In genomic region chr15:96647376-96647775, GRCm38 (mm10) we compare ENCODE assay signal across 11 mouse cellular contexts. TPM values are rescaled to one million over a fixed set of nuclear protein-coding genes. Genes with fewer than 3 reads are reported as not detected.
DNase-seq lines count a peak whose midpoint lies in the region; ATAC-seq and TF ChIP-seq lines count a peak whose summit lies in the region.
"Had no signal": no experiment of that assay in that cellular context is flagged by ENCODE, and none has a peak within 500 bp of the region (broad histone marks: within the 10 kb centered on the region; RNA-seq: fewer than 3 reads in every experiment).

No protein-coding gene starts in this region.

- 28% methylated on average over 11 of the region's 15 CpGs for WGBS in heart, embryonic 16.5 days
- WGBS in embryonic facial prominence, embryonic 10.5 days: 34% methylated on average over 15 of the region's 15 CpGs
- WGBS in limb, embryonic 15.5 days: 27% methylated on average over 15 of the region's 15 CpGs

- no peak overlapping the region for H3K9ac ChIP-seq in heart, embryonic 16.5 days (ENCODE audit: low read length)
- H3K9ac ChIP-seq in limb, embryonic 15.5 days: no peak overlapping the region

- intact Hi-C loops in heart, postnatal 14 days (cut with DNase I): no loop called here

- no peak overlapping the region for H3K27ac ChIP-seq in heart, embryonic 16.5 days (ENCODE audit: low read length)
- no peak overlapping the region for H3K27ac ChIP-seq in embryonic facial prominence, embryonic 10.5 days (replicated peaks)
- no peak overlapping the region for H3K27ac ChIP-seq in limb, embryonic 15.5 days

- H3K36me3 ChIP-seq in heart, embryonic 16.5 days (ENCODE audit: control insufficient read depth, insufficient read depth): no peaks in the 10 kb centered on the region
- H3K36me3 ChIP-seq in E14TG2a.4 (ENCODE audit: insufficient read depth, low read length): no peaks in the 10 kb centered on the region
- H3K36me3 ChIP-seq in embryonic facial prominence, embryonic 10.5 days (replicated peaks): no peaks in the 10 kb centered on the region
- H3K36me3 ChIP-seq in limb, embryonic 15.5 days: no peaks in the 10 kb centered on the region

- no peak for ATAC-seq in heart, embryonic 16.5 days (replicated peaks; ENCODE audit: extremely low read depth, insufficient read depth, low FRiP score)
- ATAC-seq in limb, embryonic 15.5 days (ENCODE audit: insufficient number of reproducible peaks, low FRiP score, low TSS enrichment, low read depth): no peak
- ATAC-seq: activated CD4-positive, CD25-positive, alpha-beta regulatory T cell, adult 4 months had no signal

- no peak for TF ChIP-seq CTCF in E14TG2a.4 (conservative IDR thresholded peaks at IDR 0.05; ENCODE audit: low read length)

- no peaks in the 10 kb centered on the region for H3K9me3 ChIP-seq in heart, embryonic 16.5 days (replicated peaks; ENCODE audit: control insufficient read depth, low read length)
- H3K9me3 ChIP-seq in E14TG2a.4 (ENCODE audit: low read length): no peaks in the 10 kb centered on the region
- H3K9me3 ChIP-seq in embryonic facial prominence, embryonic 10.5 days: no peaks in the 10 kb centered on the region
- H3K9me3 ChIP-seq in limb, embryonic 15.5 days: no peaks in the 10 kb centered on the region

- H3K27me3 ChIP-seq in heart, embryonic 16.5 days (ENCODE audit: control insufficient read depth, insufficient read depth, low read length): no peaks in the 10 kb centered on the region
- H3K27me3 ChIP-seq in E14TG2a.4 (ENCODE audit: insufficient read depth, low read length): peaks cover 4% of the 10 kb centered on the region; the same call in 1 of the 2 replicates
- H3K27me3 ChIP-seq in embryonic facial prominence, embryonic 10.5 days (replicated peaks; ENCODE audit: low read depth, poor library complexity, severe bottlenecking): no peaks in the 10 kb centered on the region
- no peaks in the 10 kb centered on the region for H3K27me3 ChIP-seq in limb, embryonic 15.5 days
- H3K27me3 ChIP-seq: CH12.LX had no signal

- H3K4me2 ChIP-seq in heart, embryonic 16.5 days (ENCODE audit: low read depth, low read length): peak overlapping the region; percentile 35; the same call in 1 of the 2 replicates
- H3K4me2 ChIP-seq in limb, embryonic 15.5 days: peak overlapping the region; percentile 25; the same call in 1 of the 2 replicates

- peaks cover 9% of the 10 kb centered on the region for H3K4me1 ChIP-seq in heart, embryonic 16.5 days (ENCODE audit: control insufficient read depth, insufficient read depth, low read length)
- H3K4me1 ChIP-seq in E14TG2a.4 (replicated peaks; ENCODE audit: low read depth, low read length): peaks cover 36% of the 10 kb centered on the region
- H3K4me1 ChIP-seq in embryonic facial prominence, embryonic 10.5 days: peaks cover 16% of the 10 kb centered on the region
- peaks cover 10% of the 10 kb centered on the region; the same call in 1 of the 2 replicates for H3K4me1 ChIP-seq in limb, embryonic 15.5 days

- no peak for DNase-seq in heart, postnatal 14 days
- peak; percentile 43 for DNase-seq in embryonic facial prominence, embryonic 10.5 days (ENCODE audit: low spot score)
- DNase-seq in thymus, postnatal 4 days: no peak
- DNase-seq in spleen, postnatal 14 days (ENCODE audit: low spot score in 2 of 2): no peak
- DNase-seq: cerebellum, postnatal 25 days; left cerebral cortex, postnatal 4 days had no signal

- H3K4me3 ChIP-seq in heart, embryonic 16.5 days (ENCODE audit: low read length): no peak overlapping the region
- H3K4me3 ChIP-seq in E14TG2a.4 (replicated peaks; ENCODE audit: low read length): 0 out of 2 replicates have a peak overlapping the region, but pooled peaks have one; percentile 23
- H3K4me3 ChIP-seq in embryonic facial prominence, embryonic 10.5 days: peak overlapping the region; percentile 5; the same call in 1 of the 2 replicates
- H3K4me3 ChIP-seq in limb, embryonic 15.5 days: no peak overlapping the region

RNA-seq across cellular contexts. Expression of gene Slc38a1, which starts 4.7 kb away (rescaled TPM):
- polyA plus RNA-seq in heart, embryonic 16.5 days (2015; fragmentation: Nextera tagmentation; extraction: Ambion mirVana): 70.7 and 71.2 TPM in 2 replicates
- total RNA-seq in heart, postnatal 14 days (2021): 10 to 100 TPM; 33.6 to 35.4 TPM
- 120 and 124 TPM in 2 replicates for polyA plus RNA-seq in embryonic facial prominence, embryonic 10.5 days (2016; fragmentation: Nextera tagmentation; extraction: Ambion mirVana)
- polyA plus RNA-seq in limb, embryonic 15.5 days (2015; fragmentation: Nextera tagmentation; extraction: Ambion mirVana): 48.0 and 54.0 TPM in 2 replicates

RNA-seq across cellular contexts. Expression of gene Slc38a2, which starts 52.2 kb away (rescaled TPM):
- polyA plus RNA-seq in heart, embryonic 16.5 days (2015; fragmentation: Nextera tagmentation; extraction: Ambion mirVana): 178 and 190 TPM in 2 replicates
- 100 to 1,000 TPM; 257 to 301 TPM for total RNA-seq in heart, postnatal 14 days (2021)
- polyA plus RNA-seq in embryonic facial prominence, embryonic 10.5 days (2016; fragmentation: Nextera tagmentation; extraction: Ambion mirVana): 179 TPM in 2 replicates
- 116 and 117 TPM in 2 replicates for polyA plus RNA-seq in limb, embryonic 15.5 days (2015; fragmentation: Nextera tagmentation; extraction: Ambion mirVana)

Comparison
In these comparisons a context has a peak if more than half of its experiments do, and no peak if none do; other contexts are left out.
1. H3K4me3 ChIP-seq: peak in E14TG2a.4 (single experiment) and embryonic facial prominence, embryonic 10.5 days (single experiment); none in heart, embryonic 16.5 days (single experiment) and limb, embryonic 15.5 days (single experiment).